Mouse (Mus musculus): ENCODE data around the gene Wdr20. TPM values are rescaled to one million over a fixed set of nuclear protein-coding genes. Genes with fewer than 3 reads are reported as not detected.

Gene Wdr20
- total RNA-seq, 2 experiments from 2014 or later, result 38.8 to 41.6 TPM

DNA sequence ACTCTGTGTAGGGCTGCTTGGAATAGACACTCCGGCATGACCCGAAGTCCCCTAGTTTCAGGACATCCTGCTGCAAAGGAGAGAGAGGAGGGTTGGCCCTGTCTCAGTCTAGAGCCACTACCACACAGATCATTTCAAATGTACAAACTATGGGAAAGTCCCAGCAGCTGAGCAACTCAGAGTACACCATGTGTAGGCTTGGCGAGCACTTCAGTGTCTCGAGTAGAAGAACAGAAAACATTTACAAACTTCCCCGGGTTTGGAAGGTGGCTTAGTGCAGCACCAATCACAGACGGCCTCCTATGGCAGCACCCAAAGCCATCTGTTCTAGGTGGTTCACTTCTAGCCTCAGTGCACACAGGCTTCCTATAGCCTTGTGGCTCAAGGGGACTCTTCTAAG is 75.9 kb downstream of the Wdr20 start:
- DNase-seq (ENCODE audit: extremely low spot score in 1 of 2, low spot score in 1 of 2), result no peak

DNA sequence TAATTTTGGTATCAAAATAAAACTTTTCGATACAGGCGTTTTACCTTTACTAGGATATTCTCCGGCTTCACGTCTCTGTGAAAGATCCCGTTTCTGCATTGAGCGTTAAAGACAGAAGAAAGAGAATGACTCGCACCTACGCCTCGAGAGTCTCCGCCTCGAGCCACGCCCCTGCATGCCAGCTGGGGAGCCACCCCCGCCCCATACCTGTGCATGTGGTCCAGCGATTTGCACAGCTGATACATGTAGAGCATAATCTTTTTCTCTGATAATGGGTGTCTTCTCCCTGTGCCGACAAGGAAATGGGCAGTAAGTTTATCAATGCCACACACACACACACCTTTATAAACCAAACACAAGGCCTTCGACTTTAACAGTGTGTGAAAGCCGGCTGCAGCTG is 77.2 kb downstream of the Wdr20 start:
- DNase-seq (ENCODE audit: extremely low spot score in 1 of 2, low spot score in 1 of 2), result no peak

DNA sequence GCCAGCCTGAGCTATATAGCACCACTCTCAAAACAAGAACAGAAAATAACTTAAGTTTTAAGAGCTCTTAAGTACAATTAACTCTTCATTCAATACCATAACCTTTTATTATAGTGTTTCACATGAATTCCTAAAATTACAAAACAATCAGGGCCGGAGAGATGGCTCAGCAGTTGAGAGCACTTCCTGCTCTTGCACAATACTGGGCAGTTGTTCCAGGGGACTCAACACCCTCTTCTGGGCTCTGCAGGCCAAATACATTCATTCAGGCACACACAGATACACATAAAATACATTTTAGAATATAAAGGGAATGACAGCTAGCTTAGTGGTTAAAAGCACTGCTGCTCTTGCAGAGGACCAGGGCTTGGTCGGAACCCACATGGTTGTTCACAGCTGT is 79.1 kb downstream of the Wdr20 start:
- no peak for DNase-seq (ENCODE audit: extremely low spot score in 1 of 2, low spot score in 1 of 2)

DNA sequence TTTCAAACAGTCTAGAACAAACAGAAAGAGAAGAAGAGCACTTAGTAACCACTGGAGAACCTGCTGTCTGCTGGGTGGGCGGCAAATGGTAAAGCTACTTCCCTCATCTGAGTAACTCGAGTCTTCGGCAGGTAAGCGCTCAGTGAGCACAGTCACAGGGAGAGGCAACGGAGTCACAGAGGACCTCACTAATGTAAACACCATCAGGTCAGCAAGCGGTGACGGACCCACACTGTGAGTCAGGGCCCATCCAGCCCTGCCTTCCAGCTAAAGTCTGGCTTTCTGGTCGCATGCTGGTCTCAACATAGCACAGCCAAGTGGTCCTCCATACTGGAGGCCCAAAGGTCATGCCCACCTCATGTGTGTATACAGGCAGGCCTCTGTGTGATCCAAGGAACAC is 81.6 kb downstream of the Wdr20 start:
- no peak for DNase-seq (ENCODE audit: extremely low spot score in 1 of 2, low spot score in 1 of 2)

DNA sequence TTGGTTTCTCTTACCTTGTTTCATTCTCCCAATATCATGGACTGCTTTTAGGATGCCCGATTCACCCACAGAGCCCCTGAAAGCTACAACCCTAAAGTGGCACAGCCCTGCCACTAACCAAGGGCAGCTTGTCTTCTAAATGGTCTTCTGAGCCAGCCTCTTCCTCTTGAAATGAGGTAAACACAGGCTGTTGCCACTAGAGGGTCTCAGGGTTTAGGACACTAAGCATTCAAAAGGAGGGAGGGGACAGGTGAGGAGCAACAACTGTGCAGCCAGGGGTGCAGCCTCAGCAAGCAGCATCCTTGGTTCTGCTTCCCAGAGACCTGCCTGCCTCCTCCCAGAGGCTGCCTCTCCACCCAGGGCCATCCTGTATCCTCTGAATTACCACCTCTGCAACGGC is 84.0 kb downstream of the Wdr20 start:
- no peak for DNase-seq (ENCODE audit: extremely low spot score in 1 of 2, low spot score in 1 of 2)

DNA sequence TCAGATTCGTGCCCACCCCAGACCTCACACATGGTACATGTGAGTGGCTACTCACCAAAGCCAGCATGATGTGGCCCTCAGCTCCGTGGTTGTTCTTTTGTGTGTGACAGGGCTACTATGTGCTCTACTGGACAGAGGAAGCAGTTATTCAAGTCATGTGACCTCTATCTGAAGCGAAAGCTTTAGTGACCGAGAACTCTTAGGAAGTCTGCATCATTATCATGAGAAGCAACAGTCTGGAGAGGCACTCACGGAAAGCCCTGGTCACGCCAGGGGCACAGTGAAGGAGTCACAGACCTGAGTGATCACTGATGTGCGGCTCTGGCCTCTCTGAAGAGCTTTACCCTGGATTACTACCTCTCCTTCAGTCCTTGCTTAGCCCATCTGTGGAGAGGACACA is 84.6 kb downstream of the Wdr20 start:
- DNase-seq (ENCODE audit: extremely low spot score in 1 of 2, low spot score in 1 of 2), result no peak

DNA sequence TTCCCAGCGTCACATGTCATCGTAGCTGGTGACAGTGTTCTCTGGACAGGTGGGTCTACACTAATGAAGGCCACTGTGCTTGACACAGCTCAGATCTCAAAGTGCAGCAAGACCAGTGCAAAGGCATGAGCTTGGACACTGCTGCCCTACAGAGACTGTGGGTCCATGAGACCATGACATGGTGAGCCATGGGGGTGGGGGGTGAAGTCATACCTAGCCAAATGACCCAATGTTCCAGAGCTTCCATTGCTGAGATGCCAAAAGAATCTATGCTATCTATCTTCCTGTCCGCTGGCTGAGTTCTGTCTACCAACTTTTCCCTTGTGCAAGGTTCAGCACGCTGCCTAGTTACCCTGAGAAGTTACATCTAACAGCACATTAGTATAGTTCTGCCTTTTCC is 91.2 kb downstream of the Wdr20 start:
- no peak for DNase-seq (ENCODE audit: extremely low spot score in 1 of 2, low spot score in 1 of 2)

DNA sequence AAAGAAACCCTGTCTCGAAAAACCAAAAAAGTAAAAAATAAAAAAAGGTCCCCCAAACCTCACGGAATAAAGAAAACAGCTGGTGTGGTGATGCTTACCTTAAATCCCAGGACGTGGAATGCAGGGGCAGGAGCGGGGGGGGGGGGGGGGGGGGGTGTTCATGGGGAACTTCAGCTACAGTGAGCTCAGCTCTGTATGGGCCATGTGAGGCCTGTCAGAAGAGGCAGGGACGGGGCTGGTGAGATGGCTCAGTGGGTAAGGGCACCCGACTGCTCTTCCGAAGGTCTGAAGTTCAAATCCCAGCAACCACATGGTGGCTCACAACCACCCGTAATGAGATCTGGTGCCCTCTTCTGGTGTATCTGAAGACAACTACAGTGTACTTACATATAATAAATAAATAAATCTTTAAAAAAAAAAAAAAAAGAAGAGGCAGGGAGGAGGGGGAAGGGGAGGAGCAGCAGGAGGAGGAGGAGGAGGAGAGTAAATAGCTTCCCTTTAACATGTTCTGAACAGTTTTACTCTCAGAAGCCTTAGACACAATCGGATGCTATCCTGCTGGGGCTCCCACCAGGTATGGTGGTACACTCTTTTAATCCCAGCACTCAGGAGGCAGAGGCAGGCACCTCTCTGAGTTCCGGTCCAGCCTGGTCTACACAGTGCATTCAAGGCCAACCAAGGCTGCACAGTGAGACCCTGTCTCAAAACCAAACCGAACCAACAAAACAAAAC is 92.7 kb downstream of the Wdr20 start:
- DNase-seq (ENCODE audit: extremely low spot score in 1 of 2, low spot score in 1 of 2), result no peak

DNA sequence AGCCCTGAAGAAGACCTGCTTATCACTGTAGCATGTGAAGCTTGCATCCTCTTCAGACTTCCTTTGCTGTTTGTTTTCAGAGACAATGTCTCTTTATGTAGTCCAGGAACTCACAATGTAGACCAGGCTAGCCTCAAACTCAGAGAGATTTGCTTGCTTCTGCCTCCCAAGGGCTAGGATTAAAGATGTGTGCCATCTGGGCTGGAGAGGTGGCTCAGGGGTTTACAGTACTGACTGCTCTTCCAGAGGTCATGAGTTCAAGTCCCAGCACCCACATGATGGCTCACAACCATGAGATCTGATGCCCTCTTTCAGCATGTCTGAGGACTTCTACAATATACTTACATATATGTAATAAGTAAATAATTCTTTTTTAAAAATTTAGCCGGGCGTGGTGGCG is 97.4 kb downstream of the Wdr20 start:
- DNase-seq (ENCODE audit: extremely low spot score in 1 of 2, low spot score in 1 of 2), result no peak

DNA sequence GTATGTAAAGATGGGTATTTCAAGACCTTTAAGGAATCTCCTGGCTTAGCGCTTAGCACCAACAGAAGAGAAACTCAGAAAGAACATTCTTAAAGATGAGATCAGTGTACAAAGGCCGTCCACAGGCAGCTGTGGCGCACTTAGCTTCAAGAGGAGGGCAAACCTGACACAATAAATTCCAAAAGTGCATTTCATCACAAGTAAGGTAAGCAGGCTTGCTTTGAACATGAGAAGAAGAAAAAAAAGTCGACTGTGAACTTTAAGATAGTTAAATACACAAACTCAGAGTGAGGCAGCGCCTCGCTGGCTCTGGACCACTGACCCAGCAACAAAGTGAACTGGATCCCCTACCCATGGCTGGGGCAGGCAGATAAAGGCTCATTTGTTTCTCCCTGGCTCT is 99.0 kb downstream of the Wdr20 start:
- no peak for DNase-seq (ENCODE audit: extremely low spot score in 1 of 2, low spot score in 1 of 2)

DNA sequence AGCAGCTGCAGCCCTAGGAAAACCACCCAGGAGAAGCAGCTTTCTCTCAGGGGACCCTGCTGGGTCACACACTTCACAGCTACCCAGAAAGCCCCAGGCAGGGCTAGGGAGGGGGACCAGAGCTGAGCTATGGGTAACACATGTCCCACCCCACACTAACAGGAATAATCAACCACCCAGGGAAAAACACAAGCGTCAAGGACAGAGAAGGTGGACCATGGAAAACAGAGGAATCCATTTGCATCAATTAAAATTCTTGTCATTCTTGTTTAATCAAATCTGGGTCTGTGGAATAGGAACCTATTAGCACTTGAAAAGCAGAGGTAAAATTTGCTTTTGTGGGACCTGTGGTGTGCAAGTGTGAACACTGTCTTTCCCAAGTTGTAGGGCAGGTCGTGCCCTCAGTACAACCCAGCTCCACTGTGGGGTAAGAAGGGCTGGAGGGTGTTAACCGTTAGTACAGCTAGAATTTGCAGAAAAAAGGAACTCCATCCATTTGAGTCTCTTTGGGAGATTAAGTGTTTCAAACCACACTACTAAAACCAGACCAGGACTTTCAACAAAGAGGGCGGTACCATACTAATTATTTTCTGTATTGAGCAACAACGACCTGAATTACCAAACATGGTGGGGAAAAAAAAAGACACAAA is 99.6 kb downstream of the Wdr20 start:
- DNase-seq (ENCODE audit: extremely low spot score in 1 of 2, low spot score in 1 of 2), result no peak

DNA sequence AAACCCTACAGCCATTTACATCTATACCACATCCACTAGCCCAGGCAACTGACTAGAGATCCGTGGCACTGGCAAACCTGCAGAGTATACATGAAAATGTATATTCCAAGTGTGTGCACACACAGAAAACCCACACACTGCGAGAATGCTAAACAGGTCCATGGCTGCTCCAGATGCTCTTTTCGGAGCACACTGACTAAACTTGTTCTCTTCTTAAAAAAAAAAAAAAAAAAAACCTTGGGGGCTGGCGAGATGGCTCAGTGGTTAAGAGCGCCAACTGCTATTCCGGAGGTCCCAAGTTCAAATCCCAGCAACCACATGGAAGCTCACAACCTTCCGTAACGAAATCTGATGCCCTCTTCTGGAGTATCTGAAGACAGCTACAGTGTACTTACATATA is 100.1 kb downstream of the Wdr20 start:
- DNase-seq (ENCODE audit: extremely low spot score in 1 of 2, low spot score in 1 of 2), result no peak

DNA sequence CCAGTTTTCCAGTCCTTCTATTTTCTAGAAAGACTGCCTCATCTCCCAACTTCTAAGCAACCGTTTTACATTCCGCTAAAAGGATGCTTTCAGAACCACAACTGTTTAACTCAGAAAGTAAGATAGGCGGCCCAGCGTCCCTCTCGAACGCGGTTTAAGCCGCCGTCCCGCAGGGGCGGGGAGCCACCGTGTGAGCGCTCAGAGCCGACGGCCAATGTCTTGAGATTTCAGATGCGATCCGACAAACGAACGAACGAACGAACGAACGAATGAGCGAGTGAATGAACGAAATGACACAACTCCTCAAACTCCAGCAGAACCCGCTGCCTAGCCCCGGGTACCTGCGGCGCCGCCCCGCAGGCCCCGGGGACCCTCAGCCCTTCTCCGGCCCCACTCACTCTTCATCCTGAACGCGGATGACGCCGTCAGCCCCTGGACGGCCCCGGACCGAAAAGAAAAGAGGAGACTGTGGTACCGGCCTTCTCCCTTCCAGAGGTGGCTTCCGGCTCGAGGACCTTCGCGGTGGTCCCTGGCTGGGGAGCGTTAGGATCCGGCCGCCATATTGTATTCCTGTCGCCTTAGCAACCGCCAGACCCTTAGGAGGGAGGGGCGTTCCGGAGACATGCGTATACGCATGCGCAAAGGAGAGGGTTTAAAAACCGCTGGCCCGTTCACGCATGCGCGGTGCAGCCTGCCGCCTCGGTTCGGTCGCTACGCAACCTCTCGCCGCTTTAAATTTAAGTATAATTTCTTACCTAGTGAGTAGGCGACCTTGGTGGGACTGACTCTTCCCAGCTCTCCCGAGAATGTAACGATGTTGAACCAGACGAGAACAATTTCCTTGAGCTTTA is 102.8 kb downstream of the Wdr20 start, which contains the start of gene Mok:
TSS of gene Mok (minus strand) at position 592 of the 851 bp plus-strand sequence.
- peak; percentile 98 for DNase-seq (ENCODE audit: extremely low spot score in 1 of 2, low spot score in 1 of 2)

DNA sequence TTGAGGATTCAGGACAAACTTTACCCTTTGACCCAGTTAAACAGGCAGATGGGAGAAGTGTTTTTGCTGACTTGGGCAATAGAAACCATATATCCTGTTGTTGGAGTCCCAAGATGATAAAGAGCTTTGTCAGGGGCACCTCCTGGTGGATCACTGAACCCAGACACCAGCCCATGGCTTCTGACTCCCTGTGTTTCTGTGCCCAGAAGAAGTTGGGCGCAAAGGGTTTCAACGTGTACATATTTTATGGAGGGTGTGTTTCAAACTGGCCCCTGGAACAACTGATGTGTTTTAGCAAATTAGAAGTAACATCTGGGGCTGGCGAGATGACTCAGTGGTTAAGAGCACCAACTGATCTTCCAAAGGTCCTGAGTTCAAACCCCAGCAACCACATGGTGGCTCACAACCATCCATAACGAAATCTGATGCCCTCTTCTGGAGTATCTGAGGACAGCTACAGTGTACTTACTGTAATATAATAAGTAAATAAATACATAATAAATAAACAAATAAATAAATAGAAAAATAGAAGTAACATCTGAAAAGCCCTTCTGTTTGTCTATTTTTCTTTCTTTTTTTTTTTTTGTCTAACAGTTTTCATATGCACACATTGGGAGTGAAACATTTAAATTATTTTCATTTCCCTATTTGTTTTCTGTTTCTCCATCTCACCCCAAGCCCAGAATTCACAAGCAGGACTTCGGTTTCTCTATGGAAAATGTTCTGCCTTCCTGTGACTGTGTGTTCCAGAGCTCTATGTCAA is 104.2 kb downstream of the Wdr20 start:
- no peak for DNase-seq (ENCODE audit: extremely low spot score in 1 of 2, low spot score in 1 of 2)

DNA sequence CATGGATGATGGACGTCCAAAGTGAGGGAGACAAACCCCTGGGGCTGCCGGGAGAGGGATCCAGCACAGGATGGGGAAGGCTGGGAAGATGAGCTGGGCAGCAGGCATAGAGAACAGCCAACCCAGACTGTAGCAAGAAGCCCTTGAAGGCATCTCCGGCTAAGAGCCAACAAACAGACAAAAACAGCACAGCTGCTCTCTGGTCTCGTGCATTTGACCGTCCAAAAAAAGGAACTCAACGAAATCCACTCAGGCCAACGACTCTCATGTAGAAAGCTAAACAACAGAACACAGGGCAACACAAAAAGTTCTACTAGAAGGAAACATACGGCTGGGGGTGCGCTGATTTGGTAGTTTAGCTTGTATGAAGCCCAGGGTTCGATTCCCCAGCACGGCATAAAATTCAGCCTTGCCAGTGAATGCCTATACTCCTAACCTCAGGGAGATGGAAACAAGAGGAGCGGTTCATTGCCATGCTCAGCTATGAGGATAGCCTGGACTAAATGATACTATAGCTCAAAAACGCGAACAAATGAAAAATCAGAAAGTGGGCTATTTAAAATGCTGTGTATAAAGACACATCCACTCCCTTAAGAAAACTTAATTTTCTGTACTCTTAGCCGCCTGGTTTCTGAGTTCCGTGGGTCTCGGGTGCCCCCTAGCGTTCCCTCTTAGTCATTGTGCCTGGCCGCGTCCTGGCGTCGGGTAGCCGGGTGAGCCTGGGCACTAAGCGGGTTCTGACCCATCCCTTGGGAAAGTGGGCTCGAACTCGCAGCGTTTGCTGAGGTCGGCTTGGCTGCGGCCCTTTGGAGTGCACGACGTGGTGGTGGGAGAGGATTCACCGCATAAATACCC is 105.7 kb downstream of the Wdr20 start:
- DNase-seq (ENCODE audit: extremely low spot score in 1 of 2, low spot score in 1 of 2), result peak; percentile 78 to 92

DNA sequence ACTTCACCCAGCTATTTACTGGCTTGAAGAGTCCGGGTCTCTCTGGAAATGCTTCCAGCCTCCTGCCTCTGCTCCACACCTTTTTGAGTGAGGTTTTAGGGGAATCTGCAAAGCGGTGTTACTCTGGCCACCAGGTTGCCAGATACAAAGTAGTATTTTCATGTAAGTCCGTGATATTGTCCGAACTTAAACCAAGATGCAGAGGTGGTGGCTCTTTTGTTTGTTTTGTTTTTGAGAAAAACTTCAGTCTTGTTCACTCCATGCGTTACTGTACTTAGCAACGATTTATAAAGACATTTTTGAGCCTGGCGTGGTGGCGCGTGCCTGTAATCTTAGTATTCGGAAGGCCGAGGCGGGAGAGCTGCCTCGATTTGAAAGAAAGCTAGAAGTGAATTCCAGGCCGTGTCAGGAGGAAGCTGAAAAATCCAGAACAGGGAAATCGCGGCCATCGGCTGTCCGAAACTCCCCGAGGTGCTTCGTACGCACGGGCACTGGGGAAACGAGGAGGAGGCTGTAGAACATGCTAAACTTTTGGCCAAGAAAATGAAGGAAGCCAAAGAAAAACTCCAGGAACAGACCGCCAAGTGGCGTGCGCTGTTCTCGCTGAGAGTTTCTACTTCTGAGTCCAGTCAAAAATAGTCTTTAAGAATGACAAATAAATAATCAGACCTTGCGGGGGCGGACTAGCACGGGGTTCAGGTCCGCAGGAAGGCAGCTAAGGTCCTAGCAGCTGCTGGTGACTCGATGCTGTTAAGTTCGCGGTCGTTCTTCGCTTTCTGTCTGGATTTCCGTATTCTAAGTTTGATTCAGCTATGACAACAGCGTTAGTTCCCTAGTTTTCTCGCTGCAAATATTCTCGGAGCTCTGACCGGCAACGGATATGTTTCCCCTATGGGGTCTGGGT is 106.7 kb downstream of the Wdr20 start:
- DNase-seq (ENCODE audit: extremely low spot score in 1 of 2, low spot score in 1 of 2), result peak in 1 of 2 experiments; percentile 22

DNA sequence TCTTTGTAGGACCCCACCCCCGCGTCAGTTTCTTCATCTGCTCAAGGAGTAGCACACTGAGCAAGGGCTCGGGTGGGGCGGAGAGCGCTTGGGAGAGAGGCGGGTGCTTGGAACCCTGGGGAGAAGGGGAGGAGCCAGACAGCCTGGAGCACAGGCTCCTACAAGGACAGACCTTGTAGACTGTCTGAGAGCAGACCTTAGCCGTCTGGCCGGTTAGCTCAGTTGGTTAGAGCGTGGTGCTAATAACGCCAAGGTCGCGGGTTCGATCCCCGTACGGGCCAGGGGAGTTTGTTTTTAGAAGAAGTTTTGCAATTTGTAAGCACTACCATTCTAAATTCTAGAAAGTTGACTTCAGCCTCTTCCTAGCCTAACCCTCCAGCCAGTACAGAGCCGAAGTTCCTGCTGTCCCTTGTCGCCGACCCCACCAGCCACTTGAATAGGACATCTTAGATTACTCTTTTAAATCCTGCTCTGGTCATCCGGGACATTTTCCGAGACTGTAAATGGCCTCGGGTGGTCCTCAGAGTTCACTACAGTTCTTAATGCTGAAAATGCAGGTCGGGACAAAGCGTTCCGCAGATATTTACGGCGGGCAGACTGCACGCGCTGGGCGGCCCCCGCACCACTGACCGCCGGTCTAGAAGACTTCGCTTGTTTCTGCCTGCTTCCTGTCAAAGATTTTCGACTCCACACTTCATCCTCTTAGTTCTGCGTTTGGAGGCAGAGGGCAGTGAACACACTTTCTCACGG is 107.6 kb downstream of the Wdr20 start:
- peak; percentile 66 to 82 for DNase-seq (ENCODE audit: extremely low spot score in 1 of 2, low spot score in 1 of 2)

DNA sequence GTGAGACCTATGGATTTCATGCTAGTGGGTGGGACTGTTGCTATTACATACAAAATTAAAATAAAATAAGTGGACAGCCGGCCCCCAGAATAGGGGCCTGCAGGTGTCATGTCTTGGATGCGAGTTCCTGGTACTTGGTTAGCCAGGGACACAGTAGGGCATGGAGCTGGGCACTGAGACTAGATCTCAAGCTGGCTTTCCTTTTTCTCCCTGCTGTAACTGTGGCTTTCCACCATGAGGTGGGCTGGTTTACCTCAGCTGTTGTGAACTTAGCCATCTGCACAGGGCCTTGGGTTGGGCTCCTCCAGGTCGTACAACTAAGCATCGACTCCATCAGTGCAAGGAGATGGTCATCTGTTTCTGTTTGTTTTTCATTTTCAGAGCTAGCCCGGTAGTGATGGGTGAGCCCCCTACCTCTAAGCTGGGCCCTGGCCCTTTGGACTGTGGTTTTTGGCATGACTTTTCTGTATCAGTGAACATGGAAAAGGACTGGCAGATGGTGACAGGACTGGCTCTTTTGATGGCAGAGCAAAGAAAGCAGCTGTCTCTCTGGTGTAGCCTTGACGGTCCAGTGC is 108.5 kb downstream of the Wdr20 start:
- no peak for DNase-seq (ENCODE audit: extremely low spot score in 1 of 2, low spot score in 1 of 2)

All from layer of hippocampus, postnatal 25 days (tissue).